Mouse (Mus musculus): ENCODE measurements around the gene Plscr2. TPM values are rescaled to one million over a fixed set of nuclear protein-coding genes. Genes with fewer than 3 reads are reported as not detected.

The Plscr2 gene
- total and polyA plus RNA-seq, 3 experiments, result 0.11 to 0.19 TPM; not detected in 1

- Histone ChIP-seq H3K27ac (ENCODE audit: control insufficient read depth, low read depth, low read length) (no peak overlapping the region), H3K4me3 (ENCODE audit: control insufficient read depth in 1 of 2, insufficient read depth in 1 of 2, low read depth in 2 of 2, low read length in 2 of 2) (no peak overlapping the region), H3K4me1 (ENCODE audit: control insufficient read depth in 1 of 2, insufficient read depth in 2 of 2, low read length in 2 of 2) (peaks cover 19 to 20% of the 10 kb centered on the region in 2 experiments), H3K9me3 (replicated peaks; ENCODE audit: insufficient read depth, low read length) (no peaks in the 10 kb centered on the region), H3K36me3 (ENCODE audit: control insufficient read depth in 1 of 2, insufficient read depth in 2 of 2, low read length in 2 of 2) (peaks cover 0 to 40% of the 10 kb centered on the region in 2 experiments; a peak in 2 of 4 replicates), H3K27me3 (ENCODE audit: control insufficient read depth in 1 of 2, insufficient read depth in 2 of 2, low read length in 2 of 2) (no peaks in the 10 kb centered on the region), H3K79me2 (ENCODE audit: control insufficient read depth, insufficient read depth, low read length, poor library complexity) (no peaks in the 10 kb centered on the region), H3K9ac (ENCODE audit: control insufficient read depth, low read depth, low read length, poor library complexity, severe bottlenecking) (no peak overlapping the region)
- DNase-seq (ENCODE audit: low read depth, low spot score), result no peak
- TF ChIP-seq GATA1 (IDR thresholded peaks at IDR 0.05; ENCODE audit: low read depth, low read length) (peak; percentile 48; the same call in 1 of the 2 replicates), POLR2AphosphoS2 (IDR thresholded peaks at IDR 0.05; ENCODE audit: low read length) (no peak), TCF12 (IDR thresholded peaks at IDR 0.05; ENCODE audit: low read depth, low read length) (0 out of 2 replicates have a peak, but pooled peaks have one; percentile 30), USF2 (IDR thresholded peaks at IDR 0.05; ENCODE audit: borderline replicate concordance in 1 of 2, insufficient read depth in 1 of 2, low read depth in 1 of 2, low read length in 2 of 2) (no peak), ETS1 (IDR thresholded peaks at IDR 0.05; ENCODE audit: low read depth, low read length) (peak; percentile 39; the same call in 1 of the 2 replicates), EP300 (IDR thresholded peaks at IDR 0.05; ENCODE audit: low read depth in 1 of 2, low read length in 2 of 2) (peak in 1 of 2 experiments; percentile 28; a peak in 1 of 4 replicates), ZMIZ1 (IDR thresholded peaks at IDR 0.05; ENCODE audit: low read depth, low read length) (no peak), CHD1 (IDR thresholded peaks at IDR 0.05; ENCODE audit: low read depth, low read length) (no peak)
Measured at GRCm38 (mm10) chr9:92280048-92280447, 4.6 kb downstream of the Plscr2 start.

- peaks cover 0 to 23% of the 10 kb centered on the region in 2 experiments; a peak in 2 of 4 replicates for H3K36me3 ChIP-seq (ENCODE audit: control insufficient read depth in 1 of 2, insufficient read depth in 2 of 2, low read length in 2 of 2)
- H3K9ac ChIP-seq (ENCODE audit: control insufficient read depth, low read depth, low read length, poor library complexity, severe bottlenecking), result no peak overlapping the region
- peaks cover 4 to 6% of the 10 kb centered on the region in 2 experiments for H3K4me1 ChIP-seq (ENCODE audit: control insufficient read depth in 1 of 2, insufficient read depth in 2 of 2, low read length in 2 of 2)
- TF ChIP-seq GABPA (IDR thresholded peaks at IDR 0.05; ENCODE audit: low read depth, low read length) (no peak), EP300 (IDR thresholded peaks at IDR 0.05; ENCODE audit: low read depth in 1 of 2, low read length in 2 of 2) (peak in 1 of 2 experiments; percentile 61; a peak in 2 of 4 replicates), E2F4 (IDR thresholded peaks at IDR 0.05; ENCODE audit: borderline replicate concordance, low read depth, low read length) (no peak), POLR2AphosphoS2 (IDR thresholded peaks at IDR 0.05; ENCODE audit: low read length) (no peak), MYC (IDR thresholded peaks at IDR 0.05; ENCODE audit: low read depth, low read length) (no peak; the same call in 1 of the 2 replicates), UBTF (IDR thresholded peaks at IDR 0.05; ENCODE audit: borderline replicate concordance, insufficient read depth, low read depth, low read length) (no peak), ZNF384 (IDR thresholded peaks at IDR 0.05; ENCODE audit: low read depth, low read length) (peak; percentile 99), MYB (IDR thresholded peaks at IDR 0.05; ENCODE audit: low read depth, low read length) (no peak), HCFC1 (IDR thresholded peaks at IDR 0.05; ENCODE audit: low read depth, low read length) (no peak), TAL1 (IDR thresholded peaks at IDR 0.05; ENCODE audit: low read length) (no peak), CHD2 (IDR thresholded peaks at IDR 0.05; ENCODE audit: low read length) (no peak), CTCF (IDR thresholded peaks at IDR 0.05 in 2 of 3, conservative IDR thresholded peaks at IDR 0.05 in 1 of 3; ENCODE audit: control insufficient read depth in 1 of 3, insufficient read depth in 1 of 3, low read depth in 2 of 3, low read length in 3 of 3, poor library complexity in 1 of 3, severe bottlenecking in 1 of 3) (no peak), SMC3 (IDR thresholded peaks at IDR 0.05; ENCODE audit: low read depth, low read length) (no peak), GATA1 (IDR thresholded peaks at IDR 0.05; ENCODE audit: low read depth, low read length) (0 out of 2 replicates have a peak, but pooled peaks have one; percentile 6)
- no peak overlapping the region for H3K4me3 ChIP-seq (ENCODE audit: control insufficient read depth in 1 of 2, insufficient read depth in 1 of 2, low read depth in 2 of 2, low read length in 2 of 2)
- no peaks in the 10 kb centered on the region for H3K79me2 ChIP-seq (ENCODE audit: control insufficient read depth, insufficient read depth, low read length, poor library complexity)
- no peaks in the 10 kb centered on the region for H3K9me3 ChIP-seq (replicated peaks; ENCODE audit: insufficient read depth, low read length)
- no peak overlapping the region for H3K27ac ChIP-seq (ENCODE audit: control insufficient read depth, low read depth, low read length)
- H3K27me3 ChIP-seq (ENCODE audit: control insufficient read depth in 1 of 2, insufficient read depth in 2 of 2, low read length in 2 of 2), result no peaks in the 10 kb centered on the region
- peak; percentile 50 for DNase-seq (ENCODE audit: low read depth, low spot score)
Measured at GRCm38 (mm10) chr9:92282563-92283171, 7.3 kb downstream of the Plscr2 start.

All from MEL (cell line).